Comparison of ENCODE assay signal across 8 mouse cellular contexts in the genomic region with DNA sequence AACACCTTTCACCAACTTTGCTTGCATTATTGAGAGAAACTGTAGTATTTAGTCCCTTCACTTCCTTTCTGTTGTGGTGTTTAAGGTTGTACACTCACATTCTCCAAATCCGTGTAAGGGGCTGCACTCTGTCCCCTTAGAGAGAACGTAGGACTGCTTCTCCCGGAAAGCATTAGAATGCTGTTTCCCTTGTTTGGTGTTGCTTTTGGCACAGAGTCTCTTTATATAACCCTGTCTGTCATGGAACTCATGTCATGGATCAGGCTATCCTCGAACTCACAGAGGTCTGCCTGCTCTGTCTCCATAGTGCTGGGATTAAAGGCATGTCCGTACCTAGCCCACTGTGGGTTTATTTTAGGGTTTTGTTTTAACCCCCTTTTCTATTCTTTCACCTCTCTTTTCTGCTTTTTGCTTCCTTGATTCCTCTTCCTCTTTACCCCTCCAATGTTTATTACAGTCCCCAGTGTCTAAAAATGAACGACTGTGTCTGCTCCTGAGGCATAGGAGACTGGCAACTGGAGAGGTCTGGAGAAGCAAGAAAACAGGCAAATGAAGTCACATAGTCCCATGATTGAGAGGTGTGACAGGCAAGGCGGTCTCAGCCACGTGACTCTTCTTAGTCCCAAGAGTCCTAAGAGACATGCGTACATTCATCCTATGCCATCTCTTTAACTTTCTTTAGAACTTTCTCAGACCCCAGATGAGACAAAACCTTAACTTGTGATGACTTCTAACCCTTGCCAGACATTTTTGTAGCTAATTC.
DNase-seq lines count a peak whose midpoint lies in the region; ATAC-seq lines count a peak whose summit lies in the region.

No protein-coding gene starts in this region.

- peaks cover 38% of the 10 kb centered on the region for H3K4me1 ChIP-seq in lung, embryonic 15.5 days
- H3K4me1 ChIP-seq in neural tube, embryonic 15.5 days = peaks cover 22% of the 10 kb centered on the region

- H3K36me3 ChIP-seq in lung, embryonic 15.5 days = no peaks in the 10 kb centered on the region
- H3K36me3 ChIP-seq in neural tube, embryonic 15.5 days = no peaks in the 10 kb centered on the region

- no peak overlapping the region for H3K4me3 ChIP-seq in lung, embryonic 15.5 days
- H3K4me3 ChIP-seq in neural tube, embryonic 15.5 days (replicated peaks) = no peak overlapping the region

- H3K4me2 ChIP-seq in lung, embryonic 15.5 days = no peak overlapping the region
- H3K4me2 ChIP-seq in neural tube, embryonic 15.5 days = peak overlapping the region; percentile 66

- WGBS in lung, embryonic 15.5 days = 46% methylated on average over 9 of the region's 9 CpGs
- WGBS in neural tube, embryonic 15.5 days = 54% methylated on average over 9 of the region's 9 CpGs

- H3K9me3 ChIP-seq in lung, embryonic 15.5 days = no peaks in the 10 kb centered on the region
- no peaks in the 10 kb centered on the region for H3K9me3 ChIP-seq in neural tube, embryonic 15.5 days (replicated peaks)

- ATAC-seq in lung, embryonic 15.5 days (ENCODE audit: borderline replicate concordance, extremely low read depth, low FRiP score, low TSS enrichment) = no peak; the same call in 1 of the 2 replicates
- peak; percentile 47 for ATAC-seq in inflammation-experienced regulatory T-cells, adult 6 months
- ATAC-seq in neural tube, embryonic 15.5 days (ENCODE audit: low FRiP score) = no peak

- peak; percentile 35 for DNase-seq in embryo, embryonic 10 days (ENCODE audit: low spot score)
- no peak for DNase-seq in embryo, embryonic 11 days
- DNase-seq in lung, postnatal 10 days = no peak
- no peak for DNase-seq in retina, embryonic 14.5 days (ENCODE audit: low spot score)
- DNase-seq in thymus, postnatal 25 days = no peak

- H3K27ac ChIP-seq in lung, embryonic 15.5 days = peak overlapping the region; percentile 65; the same call in 1 of the 2 replicates
- H3K27ac ChIP-seq in neural tube, embryonic 15.5 days (replicated peaks) = peak overlapping the region; percentile 70; the same call in 1 of the 2 replicates

- H3K27me3 ChIP-seq in lung, embryonic 15.5 days = no peaks in the 10 kb centered on the region
- H3K27me3 ChIP-seq in neural tube, embryonic 15.5 days (replicated peaks) = no peaks in the 10 kb centered on the region

- no peak overlapping the region for H3K9ac ChIP-seq in lung, embryonic 15.5 days
- H3K9ac ChIP-seq in neural tube, embryonic 15.5 days (replicated peaks) = no peak overlapping the region
